Mouse (Mus musculus) E14TG2a.4 (cell line): Measurements from ENCODE around the gene Podxl2.

Experiments
- CTCF ChIP-seq: conservative IDR thresholded peaks from 2 replicates; pipeline ENCODE4 v1.5.1; 2014; ENCODE audit warnings: low read length
- NANOG ChIP-seq: IDR thresholded peaks from 2 replicates; pipeline ENCODE4 v1.6.1; 2014; ENCODE audit warnings: borderline replicate concordance, low read length, mixed read lengths

GRCm38 (mm10) chr6:88810291-88810690, 64.6 kb downstream of the Podxl2 start:
- TF ChIP-seq CTCF (no peak), NANOG (no peak)
